Mouse (Mus musculus): ENCODE results near the gene Fbxw7.

GRCm38 (mm10) chr3:84854440-84854839 is 39.4 kb downstream of the Fbxw7 start:
- TF ChIP-seq CTCF (IDR thresholded peaks at IDR 0.05; ENCODE audit: control insufficient read depth, insufficient read depth, insufficient read length) (no peak), USF1 (IDR thresholded peaks at IDR 0.05; ENCODE audit: low read depth) (no peak), CEBPB (IDR thresholded peaks at IDR 0.05; ENCODE audit: low read depth) (no peak), MYOG (IDR thresholded peaks at IDR 0.05; ENCODE audit: control insufficient read depth, extremely low read depth, insufficient read length) (no peak)
